Mouse (Mus musculus): ENCODE measurements around the gene Synj2. TPM values are rescaled to one million over a fixed set of nuclear protein-coding genes. Genes with fewer than 3 reads are reported as not detected.

Synj2 gene
- polyA plus RNA-seq, 1 experiment from 2014 or later = 6.0 TPM

DNA sequence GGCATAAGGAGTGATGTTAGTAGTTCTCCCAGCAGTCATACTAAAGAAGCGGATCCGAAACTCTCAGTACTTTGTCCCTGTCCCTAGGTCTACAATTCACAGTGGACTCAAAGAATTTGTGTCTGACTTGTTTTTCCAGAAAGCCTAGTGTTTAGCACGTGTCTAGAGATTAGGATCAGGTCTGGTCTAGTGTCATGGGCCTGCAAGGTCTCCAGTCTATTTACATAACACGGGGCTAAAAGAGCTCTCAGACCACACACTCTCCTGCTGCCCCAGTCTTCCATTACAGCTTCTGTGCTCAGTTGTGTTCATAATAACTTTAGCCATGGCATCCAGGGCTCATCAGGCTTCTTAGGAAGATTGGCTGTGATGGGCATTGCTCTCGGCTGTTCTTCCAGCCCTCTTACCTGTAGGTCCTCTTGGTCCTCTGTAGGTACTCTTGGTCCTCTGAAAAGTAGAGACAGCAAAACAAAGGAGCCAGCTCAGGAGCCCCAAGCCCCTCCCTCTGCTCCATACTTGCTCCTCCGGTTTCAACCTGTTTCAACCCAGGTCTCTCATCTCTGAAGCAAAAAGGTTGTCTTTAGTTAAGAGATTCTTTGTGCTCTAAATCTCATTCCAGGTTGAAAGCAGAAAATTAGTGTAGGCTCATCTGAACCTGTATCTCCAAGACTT is 37.3 kb upstream of the Synj2 start:
- ChIA-PET CTCF (interaction anchor here (1.1 to 2.3 kb wide), 2 partner anchors 13 to 108 kb away, joined by 7 to 13 read pairs; no protein-coding TSS in a partner anchor), POLR2A (no interaction called here)
- no peak for TF ChIP-seq CTCF (IDR thresholded peaks at IDR 0.05)
- DNase-seq (ENCODE audit: low read depth, low spot score) = no peak
- no peak for ATAC-seq
- H3K27me3 ChIP-seq = no peaks in the 10 kb centered on the region
- in situ Hi-C loops (cut with MboI; ENCODE audit: low pct_unique_long_range_greater_than_20kb) = no loop called here

DNA sequence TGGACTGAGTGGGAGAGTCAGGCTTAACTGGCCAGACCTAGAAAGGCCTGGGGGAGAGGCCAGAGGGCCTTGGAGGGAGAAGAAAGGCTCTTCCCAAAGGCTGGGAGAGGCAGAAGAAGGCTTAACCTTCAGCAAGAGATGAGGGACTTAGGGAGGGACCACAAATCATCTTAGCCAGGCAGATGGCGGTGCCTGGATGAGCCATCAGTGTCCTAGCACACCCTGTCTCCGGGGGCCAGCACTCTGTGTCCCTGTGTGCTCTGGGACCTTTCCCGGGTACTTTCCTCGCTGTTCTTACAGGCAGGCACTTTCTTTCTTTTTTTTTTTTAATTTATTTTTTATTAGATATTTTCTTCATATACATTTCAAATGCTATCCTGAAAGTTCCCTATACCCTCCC is 31.4 kb upstream of the Synj2 start:
- in situ Hi-C loops (cut with MboI; ENCODE audit: low pct_unique_long_range_greater_than_20kb) = no loop called here

DNA sequence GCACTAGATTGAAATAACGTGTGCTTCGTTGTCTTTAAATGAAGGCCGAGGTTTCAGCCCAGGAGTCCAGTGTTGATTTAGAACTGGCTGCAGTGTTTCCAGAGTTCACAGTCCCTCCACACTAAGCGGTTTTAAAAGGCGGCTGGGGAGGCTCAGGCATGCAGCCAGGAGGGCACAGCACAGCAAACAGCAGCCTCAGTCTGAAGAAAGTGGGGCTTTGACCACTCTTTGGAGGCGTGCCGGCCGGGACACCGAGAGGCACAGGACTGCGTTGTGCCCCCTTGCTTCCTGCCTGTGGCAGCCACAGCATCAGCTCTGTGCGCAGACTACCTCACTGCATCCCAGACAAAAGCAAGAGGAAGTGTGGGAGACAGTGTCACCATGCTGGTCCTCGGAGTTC is 29.5 kb upstream of the Synj2 start:
- CTCF ChIA-PET = interaction anchor here (1.3 kb wide), 2 partner anchors 11 to 116 kb away, joined by 3 read pairs; no protein-coding TSS in a partner anchor
- ATAC-seq (no peak), DNase-seq (ENCODE audit: low read depth, low spot score) (no peak)
- in situ Hi-C loops (cut with MboI; ENCODE audit: low pct_unique_long_range_greater_than_20kb) = no loop called here
- POLR2A ChIA-PET = no interaction called here
- TF ChIP-seq CTCF (IDR thresholded peaks at IDR 0.05) = no peak
- H3K27me3 ChIP-seq = no peaks in the 10 kb centered on the region

More for the DNA sequence above, 31.4 kb upstream of the Synj2 start:
- DNase-seq (ENCODE audit: low read depth, low spot score) (no peak), ATAC-seq (no peak)
- H3K27me3 ChIP-seq = no peaks in the 10 kb centered on the region
- ChIA-PET CTCF (no interaction called here), POLR2A (no interaction called here)
- no peak for TF ChIP-seq CTCF (IDR thresholded peaks at IDR 0.05)

DNA sequence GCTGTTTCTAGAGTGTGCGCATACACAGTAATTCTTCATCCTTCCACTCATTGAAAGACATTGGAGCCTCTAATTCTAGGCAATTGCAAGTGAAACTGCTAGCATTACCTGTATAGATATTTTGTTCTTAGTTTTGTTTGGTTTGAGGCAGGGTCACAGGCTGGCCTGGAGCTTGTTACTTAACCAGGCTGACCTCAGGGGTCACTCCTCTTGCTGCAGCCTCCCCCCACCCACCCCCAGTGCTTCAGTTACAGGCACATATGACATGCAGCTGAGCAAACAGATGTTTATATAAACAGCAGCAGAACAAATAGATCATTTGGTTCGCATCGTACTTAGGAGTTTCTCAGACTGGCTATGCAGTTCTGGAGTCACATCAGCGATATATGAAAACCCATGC is 28.3 kb upstream of the Synj2 start:
- TF ChIP-seq CTCF (IDR thresholded peaks at IDR 0.05) = no peak
- no peaks in the 10 kb centered on the region for H3K27me3 ChIP-seq
- in situ Hi-C loops (cut with MboI; ENCODE audit: low pct_unique_long_range_greater_than_20kb) = no loop called here
- POLR2A ChIA-PET = no interaction called here
- DNase-seq (ENCODE audit: low read depth, low spot score) (no peak), ATAC-seq (no peak)
- CTCF ChIA-PET = interaction anchor here (1.3 kb wide), 1 partner anchor 117 kb away, joined by 3 read pairs; no protein-coding TSS in a partner anchor

DNA sequence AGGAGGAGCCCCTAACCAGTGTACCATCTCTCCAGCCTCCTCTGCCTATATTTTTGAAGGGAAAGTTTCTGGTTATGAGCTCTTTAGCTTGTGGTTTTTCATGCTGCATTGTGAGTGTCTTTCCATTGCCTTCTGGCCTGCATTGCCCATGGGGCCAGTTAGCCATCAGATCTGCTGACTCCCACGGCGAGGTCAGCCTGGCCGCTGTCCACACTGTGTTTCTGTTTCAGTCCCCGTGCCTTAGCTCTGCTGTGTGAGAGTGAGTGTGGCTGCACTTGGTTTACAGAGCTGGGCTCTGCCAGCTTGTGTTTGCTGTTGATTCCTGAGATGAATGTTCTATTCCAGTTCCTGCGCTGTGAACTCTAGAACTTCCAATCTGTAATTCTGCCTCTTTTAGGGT is 26.9 kb upstream of the Synj2 start:
- no peaks in the 10 kb centered on the region for H3K27me3 ChIP-seq
- ChIA-PET CTCF (interaction anchor here (2.2 kb wide), 1 partner anchor 118 kb away, joined by 7 read pairs; no protein-coding TSS in a partner anchor), POLR2A (no interaction called here)
- TF ChIP-seq CTCF (IDR thresholded peaks at IDR 0.05) = no peak
- DNase-seq (ENCODE audit: low read depth, low spot score) = no peak
- in situ Hi-C loops (cut with MboI; ENCODE audit: low pct_unique_long_range_greater_than_20kb) = no loop called here
- ATAC-seq = no peak

DNA sequence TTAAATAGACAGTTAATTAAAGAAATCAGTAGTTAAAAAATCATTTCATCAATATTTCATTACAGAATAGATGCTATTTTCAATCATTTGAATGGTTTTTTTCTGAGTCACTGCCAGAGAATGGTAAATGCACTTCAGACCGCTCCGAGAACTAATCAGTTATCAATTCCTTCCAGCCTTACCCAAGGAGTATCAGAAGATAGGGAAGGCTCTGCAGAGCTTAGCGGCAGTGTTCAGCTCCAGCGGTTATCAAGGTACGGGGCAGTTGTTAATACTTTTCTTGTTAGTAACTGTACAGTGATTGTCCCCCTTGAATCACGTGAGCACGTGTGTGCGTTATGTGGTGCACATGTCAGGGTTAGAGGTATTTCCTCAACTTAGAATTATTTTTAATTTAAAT is 19.1 kb upstream of the Synj2 start:
- CTCF ChIA-PET = interaction anchor here (1.4 to 1.6 kb wide), 2 partner anchors 11 to 16 kb away, joined by 3 read pairs; no protein-coding TSS in a partner anchor
- TF ChIP-seq CTCF (IDR thresholded peaks at IDR 0.05) = no peak
- in situ Hi-C loops (cut with MboI; ENCODE audit: low pct_unique_long_range_greater_than_20kb) = no loop called here

DNA sequence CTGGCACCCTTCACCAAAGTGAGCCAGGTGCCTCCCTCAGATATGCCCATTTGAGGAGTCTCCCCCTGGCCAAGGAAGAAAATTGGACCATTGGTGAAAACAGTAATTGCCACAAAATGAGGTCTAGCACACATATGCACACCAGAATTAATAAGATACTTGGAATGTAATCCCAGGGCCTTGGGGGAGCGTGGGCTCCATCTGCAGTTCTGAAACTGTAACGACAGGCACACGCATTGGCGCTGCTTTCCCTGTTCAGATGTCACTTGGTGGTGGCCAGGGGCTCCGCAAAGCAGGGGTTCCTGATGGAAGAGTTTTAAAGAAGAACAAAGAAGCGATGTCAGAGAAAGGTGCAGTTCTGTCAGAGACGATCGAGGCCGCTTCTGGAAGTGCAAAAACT is 17.8 kb upstream of the Synj2 start:
- no peak for ATAC-seq
- in situ Hi-C loops (cut with MboI; ENCODE audit: low pct_unique_long_range_greater_than_20kb) = no loop called here
- ChIA-PET POLR2A (no interaction called here), CTCF (interaction anchor here (1.1 to 1.6 kb wide), 2 partner anchors 12 to 33 kb away, joined by 3 to 4 read pairs; no protein-coding TSS in a partner anchor)
- no peak for DNase-seq (ENCODE audit: low read depth, low spot score)
- TF ChIP-seq CTCF (IDR thresholded peaks at IDR 0.05) = no peak
- no peaks in the 10 kb centered on the region for H3K27me3 ChIP-seq

More for the DNA sequence above, 19.1 kb upstream of the Synj2 start:
- no peak for ATAC-seq
- POLR2A ChIA-PET = no interaction called here
- DNase-seq (ENCODE audit: low read depth, low spot score) = no peak
- H3K27me3 ChIP-seq = no peaks in the 10 kb centered on the region

DNA sequence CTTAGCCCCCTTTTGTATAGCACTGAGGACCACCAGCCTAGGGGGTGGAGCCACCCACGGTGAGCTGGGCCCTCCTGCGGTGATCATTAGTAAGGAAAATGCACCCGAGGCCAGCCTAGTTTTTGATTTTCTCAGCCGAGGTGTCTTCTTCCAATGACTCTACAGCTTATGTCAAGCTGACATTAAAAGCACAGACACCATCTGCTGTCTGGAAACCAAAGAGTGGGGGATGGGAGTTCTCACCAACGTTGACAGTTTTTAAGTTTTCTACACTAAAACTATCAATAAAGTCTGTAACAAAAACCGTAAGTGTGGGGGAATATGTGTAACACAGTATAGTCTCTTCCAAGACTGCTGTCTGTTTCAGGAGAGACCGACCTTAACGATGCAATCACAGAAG is 16.8 kb upstream of the Synj2 start:
- no peak for ATAC-seq
- no peak for DNase-seq (ENCODE audit: low read depth, low spot score)
- no peaks in the 10 kb centered on the region for H3K27me3 ChIP-seq
- CTCF ChIA-PET = interaction anchor here (1.0 to 1.2 kb wide), 2 partner anchors 31 to 128 kb away, joined by 3 to 5 read pairs; no protein-coding TSS in a partner anchor
- POLR2A ChIA-PET = no interaction called here
- TF ChIP-seq CTCF (IDR thresholded peaks at IDR 0.05) = no peak
- in situ Hi-C loops (cut with MboI; ENCODE audit: low pct_unique_long_range_greater_than_20kb) = no loop called here

DNA sequence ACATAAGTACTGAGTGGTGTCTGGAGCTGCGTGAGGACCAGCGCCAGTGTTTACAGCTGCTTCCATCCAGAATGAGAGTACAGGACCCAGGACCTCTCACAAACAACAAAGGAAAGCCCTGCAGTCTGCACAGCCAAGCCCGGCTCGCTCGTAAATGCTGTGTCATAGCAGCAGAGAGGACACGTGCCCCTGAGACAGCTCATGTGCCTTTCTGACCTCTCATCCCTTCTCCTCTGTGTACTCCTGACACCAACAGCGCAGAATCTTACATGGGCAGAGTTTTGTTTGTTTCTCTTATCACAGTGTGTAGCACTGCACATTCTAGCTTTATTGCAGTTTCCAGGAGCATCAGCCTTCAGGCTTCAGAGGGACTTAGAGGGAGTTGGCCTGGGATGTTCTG is 14.4 kb upstream of the Synj2 start:
- H3K27me3 ChIP-seq = no peaks in the 10 kb centered on the region
- ChIA-PET POLR2A (no interaction called here), CTCF (interaction anchor here (1.1 to 1.3 kb wide), 2 partner anchors 8 to 131 kb away, joined by 3 read pairs; no protein-coding TSS in a partner anchor)
- in situ Hi-C loops (cut with MboI; ENCODE audit: low pct_unique_long_range_greater_than_20kb) = no loop called here
- DNase-seq (ENCODE audit: low read depth, low spot score) (no peak), ATAC-seq (no peak)
- TF ChIP-seq CTCF (IDR thresholded peaks at IDR 0.05) = no peak

DNA sequence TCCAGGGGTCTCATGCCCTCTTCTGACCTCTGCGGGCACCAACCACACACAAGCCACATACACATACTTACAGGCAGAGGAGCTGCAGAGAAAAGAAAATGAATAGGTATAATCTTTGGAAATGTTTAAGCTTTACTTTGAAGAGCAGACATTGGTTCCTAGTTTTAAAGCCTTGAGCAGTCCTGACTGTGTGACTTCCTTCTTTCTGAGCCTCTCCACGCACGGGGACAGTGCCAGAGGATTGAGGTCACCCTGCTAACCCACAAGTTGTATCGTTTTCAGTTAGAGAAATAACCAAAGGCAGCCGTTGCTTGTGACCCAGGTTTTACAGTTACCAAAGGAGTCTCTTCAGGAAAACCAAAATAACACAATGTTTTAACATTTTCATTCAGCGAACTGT is 12.0 kb upstream of the Synj2 start:
- ChIA-PET POLR2A (no interaction called here), CTCF (no interaction called here)
- TF ChIP-seq CTCF (IDR thresholded peaks at IDR 0.05) = no peak
- DNase-seq (ENCODE audit: low read depth, low spot score) (no peak), ATAC-seq (no peak)
- no peaks in the 10 kb centered on the region for H3K27me3 ChIP-seq
- in situ Hi-C loops (cut with MboI; ENCODE audit: low pct_unique_long_range_greater_than_20kb) = no loop called here

DNA sequence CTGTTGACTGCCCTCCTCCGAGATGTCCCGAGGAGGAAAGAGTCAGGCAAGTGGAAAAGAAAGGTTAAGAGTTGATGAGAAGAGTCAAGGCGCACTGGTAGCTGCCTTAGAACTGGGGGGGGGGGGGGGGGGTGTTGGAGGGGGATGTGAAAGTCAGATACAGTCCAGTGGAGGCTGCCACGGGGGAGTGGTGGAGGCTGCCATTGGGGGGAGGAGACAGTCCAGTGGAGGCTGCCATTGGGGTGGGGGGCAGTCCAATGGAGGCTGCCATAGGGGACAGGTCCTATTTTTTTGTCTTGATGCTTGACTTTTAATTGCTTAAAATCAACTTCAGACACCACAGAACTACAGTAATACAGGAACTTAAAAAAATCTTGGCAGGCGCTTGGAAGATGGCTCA is 8.9 kb upstream of the Synj2 start:
- ChIA-PET CTCF (interaction anchor here (2.0 kb wide), 1 partner anchor 127 kb away, joined by 5 read pairs; no protein-coding TSS in a partner anchor), POLR2A (no interaction called here)
- ATAC-seq (no peak), DNase-seq (ENCODE audit: low read depth, low spot score) (no peak)
- in situ Hi-C loops (cut with MboI; ENCODE audit: low pct_unique_long_range_greater_than_20kb) = no loop called here
- TF ChIP-seq CTCF (IDR thresholded peaks at IDR 0.05) = no peak
- no peaks in the 10 kb centered on the region for H3K27me3 ChIP-seq
